Mouse (Mus musculus): Measurements from ENCODE around the gene Ambra1. TPM values are rescaled to one million over a fixed set of nuclear protein-coding genes. Genes with fewer than 3 reads are reported as not detected.

The Ambra1 gene
- total and polyA plus RNA-seq, 3 experiments, result 15.8 to 27.1 (median 21.9) TPM

GRCm38 (mm10) chr2:91710272-91711234 is 19.4 kb upstream of the Ambra1 start, which contains the start of the genes Atg13 and Harbi1 (continued):
- TF ChIP-seq NELFE (IDR thresholded peaks at IDR 0.05; ENCODE audit: low read depth, low read length), result peak; percentile 83
- TF ChIP-seq POLR2AphosphoS2 (IDR thresholded peaks at IDR 0.05; ENCODE audit: low read depth, low read length), result peak; percentile 68; the same call in 1 of the 2 replicates
- TF ChIP-seq BHLHE40 (IDR thresholded peaks at IDR 0.05; ENCODE audit: low read depth, low read length), result peak; percentile 77
- TF ChIP-seq MXI1 (IDR thresholded peaks at IDR 0.05; ENCODE audit: low read depth, low read length), result peak; percentile 88
- TF ChIP-seq MAX (IDR thresholded peaks at IDR 0.05; ENCODE audit: low read length), result peak; percentile 76
- TF ChIP-seq HCFC1 (IDR thresholded peaks at IDR 0.05; ENCODE audit: low read depth, low read length), result peak; percentile 93
- TF ChIP-seq MYC (IDR thresholded peaks at IDR 0.05; ENCODE audit: low read depth, low read length), result 0 out of 2 replicates have a peak, but pooled peaks have one; percentile 14
- TF ChIP-seq ZNF384 (IDR thresholded peaks at IDR 0.05; ENCODE audit: low read depth, low read length), result no peak
- TF ChIP-seq MEF2A (IDR thresholded peaks at IDR 0.05; ENCODE audit: borderline replicate concordance, low read depth, low read length), result peak; percentile 50; the same call in 1 of the 2 replicates
- 0 out of 4 replicates have a peak, but pooled peaks of 1 of the 2 experiments have one; percentile 1 for TF ChIP-seq CTCF (conservative IDR thresholded peaks at IDR 0.05 in 1 of 2, IDR thresholded peaks at IDR 0.05 in 1 of 2; ENCODE audit: low read depth in 2 of 2, low read length in 2 of 2)
- TF ChIP-seq TCF12 (IDR thresholded peaks at IDR 0.05; ENCODE audit: low read depth, low read length), result peak; percentile 59
- no peak; the same call in 1 of the 2 replicates for TF ChIP-seq RCOR1 (conservative IDR thresholded peaks at IDR 0.05; ENCODE audit: low read depth, low read length)
- peak; percentile 64; the same call in 1 of the 2 replicates for TF ChIP-seq CHD2 (IDR thresholded peaks at IDR 0.05; ENCODE audit: low read length)
- no peak for TF ChIP-seq UBTF (IDR thresholded peaks at IDR 0.05; ENCODE audit: low read depth, low read length)
- TF ChIP-seq ZMIZ1 (IDR thresholded peaks at IDR 0.05; ENCODE audit: low read depth, low read length), result 0 out of 2 replicates have a peak, but pooled peaks have one; percentile 60
- peak; percentile 44; the same call in 1 of the 2 replicates for TF ChIP-seq ETS1 (conservative IDR thresholded peaks at IDR 0.05; ENCODE audit: low read depth, low read length)
- TF ChIP-seq E2F4 (IDR thresholded peaks at IDR 0.05; ENCODE audit: insufficient replicate concordance, low read depth, low read length), result no peak
- TF ChIP-seq GABPA (IDR thresholded peaks at IDR 0.05; ENCODE audit: insufficient replicate concordance, low read depth, low read length), result no peak

GRCm38 (mm10) chr2:91711256-91711925 is 18.5 kb upstream of the Ambra1 start:
- H3K9me3 ChIP-seq (replicated peaks; ENCODE audit: low read length), result no peaks in the 10 kb centered on the region
- peak; percentile 19 for DNase-seq (ENCODE audit: extremely low read depth)
- no peaks in the 10 kb centered on the region for H3K27me3 ChIP-seq (replicated peaks)
- H3K36me3 ChIP-seq (replicated peaks in 1 of 2; ENCODE audit: control insufficient read depth in 1 of 2, insufficient read depth in 1 of 2, low read length in 1 of 2), result peaks cover 3 to 14% of the 10 kb centered on the region in 2 experiments
- H3K4me3 ChIP-seq (replicated peaks in 1 of 3; ENCODE audit: low read depth in 2 of 3, low read length in 2 of 3, poor library complexity in 1 of 3), result peak overlapping the region; percentile 61 to 89 (median 74)
- peaks cover 5 to 35% of the 10 kb centered on the region in 2 experiments for H3K4me1 ChIP-seq (ENCODE audit: control insufficient read depth in 1 of 2, insufficient read depth in 2 of 2)
- dilution Hi-C loops (cut with MboI; ENCODE audit: extremely low pct_ligation_motif_present, extremely low pct_unique_long_range_greater_than_20kb, low sequenced_read_pairs), result no loop called here
- peak overlapping the region; percentile 92 for H3K9ac ChIP-seq (ENCODE audit: insufficient read depth, low read depth)
- H3K4me2 ChIP-seq (ENCODE audit: insufficient read depth, low read depth, poor library complexity, severe bottlenecking), result peak overlapping the region; percentile 92
- TF ChIP-seq SIN3A (IDR thresholded peaks at IDR 0.05; ENCODE audit: low read length) (no peak), MXI1 (IDR thresholded peaks at IDR 0.05; ENCODE audit: low read depth, low read length) (no peak), UBTF (IDR thresholded peaks at IDR 0.05; ENCODE audit: low read depth, low read length) (no peak), MAZ (IDR thresholded peaks at IDR 0.05; ENCODE audit: low read depth, low read length) (no peak), ZMIZ1 (IDR thresholded peaks at IDR 0.05; ENCODE audit: low read depth, low read length) (no peak)
- in situ Hi-C loops (cut with MboI; ENCODE audit: low pct_ligation_motif_present, low pct_unique_long_range_greater_than_20kb, low sequenced_read_pairs), result no loop called here
- peak overlapping the region; percentile 64 for H3K27ac ChIP-seq (ENCODE audit: insufficient read depth, low read depth)
- peaks cover 18% of the 10 kb centered on the region for H3K79me2 ChIP-seq (replicated peaks; ENCODE audit: control insufficient read depth, extremely low read depth, insufficient read depth, poor library complexity, severe bottlenecking)
